Mouse (Mus musculus): ENCODE measurements around the gene Ttyh1.

Gene Ttyh1

DNA sequence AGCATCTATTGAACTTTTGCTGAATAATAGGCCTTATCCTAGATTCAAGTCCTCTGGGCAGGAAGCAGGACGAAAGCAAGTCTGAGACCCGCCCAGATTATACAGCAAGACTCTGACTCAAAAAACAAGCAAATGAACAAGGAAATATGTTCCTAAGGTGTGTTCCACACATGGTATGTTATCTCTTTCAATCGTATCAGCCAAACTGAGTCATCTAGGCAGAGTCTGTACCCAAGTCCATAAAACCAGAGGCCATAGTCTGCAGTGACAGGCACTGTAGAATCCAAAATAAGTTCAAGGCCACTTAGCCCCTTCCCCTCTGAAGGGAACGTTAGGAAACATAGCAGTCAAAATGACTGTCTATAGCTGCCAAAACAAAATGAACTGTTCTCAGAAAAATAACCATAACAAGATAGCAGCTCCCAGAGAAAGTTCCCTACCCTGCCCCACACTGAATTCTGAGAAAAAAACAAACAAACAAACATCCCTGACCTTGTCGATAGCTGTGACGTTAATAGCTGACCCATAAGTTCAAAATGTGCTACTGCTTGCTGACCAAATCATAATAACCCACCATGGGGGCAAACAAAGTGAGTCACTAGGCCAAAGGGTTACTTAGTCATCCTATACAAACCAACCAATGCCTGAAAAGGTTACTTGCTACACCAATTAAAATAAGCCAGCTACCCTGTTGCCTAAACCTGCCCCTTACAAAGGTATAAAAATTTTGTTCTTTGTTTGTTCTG lies 51.2 kb downstream of the Ttyh1 start:
- DNase-seq (ENCODE audit: low spot score in 2 of 2), result no peak

DNA sequence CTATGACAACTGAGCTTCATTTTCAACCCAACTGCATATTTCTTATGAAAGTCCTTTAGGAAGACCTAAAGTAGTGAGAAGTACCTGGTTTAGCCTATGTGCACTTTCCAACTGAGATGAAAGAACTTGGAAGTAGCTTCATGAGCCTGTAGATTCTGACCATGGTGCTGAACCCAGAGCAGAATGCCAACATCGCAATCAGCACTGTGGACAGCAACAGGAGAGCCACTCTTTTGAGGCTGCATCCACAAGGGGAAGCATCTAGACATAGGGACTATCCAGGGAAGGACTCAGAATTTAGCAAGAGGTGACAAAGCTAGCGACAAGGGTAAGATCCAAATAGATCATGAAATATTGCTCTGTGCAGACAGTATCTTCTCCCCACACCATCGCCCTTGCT lies 59.2 kb downstream of the Ttyh1 start:
- no peak for DNase-seq (ENCODE audit: low spot score in 2 of 2)

Data from frontal cortex, postnatal 10 days (tissue).